Mouse (Mus musculus) spleen, adult 2 months (tissue): Measurements from ENCODE around the gene Fgf12.

Experiments used
- CTCF ChIP-seq: fragments of 200-500 bp; IDR thresholded peaks from 2 replicates; pipeline ENCODE4 v1.5.1; 2011; ENCODE audit warnings: mild to moderate bottlenecking, inconsistent platforms; ENCODE audit not compliant: insufficient read depth, insufficient read length, insufficient replicate concordance; ENCODE audit errors: extremely low read depth
- POLR2A ChIP-seq: fragments of 200-500 bp; IDR thresholded peaks from 2 replicates; pipeline ENCODE4 v1.6.1; 2011; ENCODE audit warnings: low read depth, low read length, inconsistent platforms

- TF ChIP-seq CTCF, result no peak
- TF ChIP-seq POLR2A, result no peak
Observed at GRCm38 (mm10) chr16:28484920-28485319, 267.9 kb downstream of the Fgf12 start.
